8 mouse cellular contexts compared by ENCODE assay signal in genomic region chr6:72538562-72539031, GRCm38 (mm10). TPM values are rescaled to one million over a fixed set of nuclear protein-coding genes. Genes with fewer than 3 reads are reported as not detected.
DNase-seq lines count a peak whose midpoint lies in the region; ATAC-seq and TF ChIP-seq lines count a peak whose summit lies in the region.

No protein-coding gene starts in this region.

- peak; percentile 51; the same call in 1 of the 2 replicates for TF ChIP-seq POLR2A in bone marrow, adult 2 months (IDR thresholded peaks at IDR 0.05; ENCODE audit: borderline replicate concordance, control insufficient read depth, low read depth, low read length)

- peak; percentile 89 for ATAC-seq in embryonic facial prominence, embryonic 15.5 days (ENCODE audit: insufficient number of reproducible peaks, low FRiP score, low TSS enrichment, low read depth)
- peak; percentile 95 for ATAC-seq in kidney, embryonic 14.5 days (ENCODE audit: low FRiP score, low TSS enrichment)
- peak; percentile 85 for ATAC-seq in limb, embryonic 15.5 days (ENCODE audit: insufficient number of reproducible peaks, low FRiP score, low TSS enrichment, low read depth)

- DNase-seq in 416B (ENCODE audit: low read depth) = peak; percentile 97
- peak; percentile 91 to 92 for DNase-seq in heart, adult 9 months (ENCODE audit: low spot score in 2 of 2)
- DNase-seq in monocyte, adult 2 months (ENCODE audit: low read depth in 1 of 2, low spot score in 2 of 2) = peak; percentile 44 to 50
- peak; percentile 91 to 93 for DNase-seq in spleen, postnatal 36 days (ENCODE audit: low spot score in 2 of 2)

- H3K4me3 ChIP-seq in bone marrow, adult 2 months (replicated peaks; ENCODE audit: control insufficient read depth, low read depth, low read length) = peak overlapping the region; percentile 59
- H3K4me3 ChIP-seq in embryonic facial prominence, embryonic 15.5 days (replicated peaks) = peak overlapping the region; percentile 54
- H3K4me3 ChIP-seq in kidney, embryonic 14.5 days (ENCODE audit: low read length) = peak overlapping the region; percentile 57
- peak overlapping the region; percentile 45 for H3K4me3 ChIP-seq in limb, embryonic 15.5 days

- H3K36me3 ChIP-seq in embryonic facial prominence, embryonic 15.5 days = no peaks in the 10 kb centered on the region
- H3K36me3 ChIP-seq in kidney, embryonic 14.5 days (ENCODE audit: control insufficient read depth, insufficient read depth, low read length) = no peaks in the 10 kb centered on the region
- H3K36me3 ChIP-seq in limb, embryonic 15.5 days = no peaks in the 10 kb centered on the region

- no peaks in the 10 kb centered on the region for H3K4me1 ChIP-seq in bone marrow, adult 2 months (ENCODE audit: control insufficient read depth, insufficient read depth, low read length)
- peaks cover 26% of the 10 kb centered on the region for H3K4me1 ChIP-seq in embryonic facial prominence, embryonic 15.5 days
- H3K4me1 ChIP-seq in kidney, embryonic 14.5 days (ENCODE audit: control insufficient read depth, insufficient read depth, low read length) = peaks cover 11% of the 10 kb centered on the region; the same call in 1 of the 2 replicates
- H3K4me1 ChIP-seq in limb, embryonic 15.5 days = peaks cover 25% of the 10 kb centered on the region

- peak overlapping the region; percentile 26 for H3K9ac ChIP-seq in embryonic facial prominence, embryonic 15.5 days
- H3K9ac ChIP-seq in kidney, embryonic 14.5 days (ENCODE audit: low read depth, low read length) = peak overlapping the region; percentile 60; the same call in 1 of the 2 replicates
- H3K9ac ChIP-seq in limb, embryonic 15.5 days = peak overlapping the region; percentile 43

- TF ChIP-seq CTCF in bone marrow, adult 2 months (IDR thresholded peaks at IDR 0.05; ENCODE audit: control insufficient read depth, insufficient read depth, low read length) = no peak

- peak overlapping the region; percentile 3; the same call in 1 of the 2 replicates for H3K27ac ChIP-seq in bone marrow, adult 2 months (ENCODE audit: control insufficient read depth, insufficient read depth, low read depth, low read length, poor library complexity)
- H3K27ac ChIP-seq in embryonic facial prominence, embryonic 15.5 days (replicated peaks) = peak overlapping the region; percentile 63
- no peak overlapping the region for H3K27ac ChIP-seq in kidney, embryonic 14.5 days (ENCODE audit: low read depth, low read length)
- 0 out of 2 replicates have a peak overlapping the region, but pooled peaks have one; percentile 17 for H3K27ac ChIP-seq in limb, embryonic 15.5 days

- H3K27me3 ChIP-seq in embryonic facial prominence, embryonic 15.5 days = no peaks in the 10 kb centered on the region
- H3K27me3 ChIP-seq in kidney, embryonic 14.5 days (ENCODE audit: control insufficient read depth, insufficient read depth, low read length) = no peaks in the 10 kb centered on the region
- no peaks in the 10 kb centered on the region for H3K27me3 ChIP-seq in limb, embryonic 15.5 days

- H3K9me3 ChIP-seq in embryonic facial prominence, embryonic 15.5 days (replicated peaks) = no peaks in the 10 kb centered on the region
- H3K9me3 ChIP-seq in kidney, embryonic 14.5 days (ENCODE audit: control insufficient read depth, low read length) = no peaks in the 10 kb centered on the region
- no peaks in the 10 kb centered on the region for H3K9me3 ChIP-seq in limb, embryonic 15.5 days

- H3K4me2 ChIP-seq in embryonic facial prominence, embryonic 15.5 days (replicated peaks) = peak overlapping the region; percentile 71
- H3K4me2 ChIP-seq in kidney, embryonic 14.5 days (replicated peaks; ENCODE audit: low read depth, low read length) = peak overlapping the region; percentile 79
- H3K4me2 ChIP-seq in limb, embryonic 15.5 days = peak overlapping the region; percentile 77

- WGBS in bone marrow, adult 2 months = 2% methylated on average over 16 of the region's 16 CpGs
- 5% methylated on average over 16 of the region's 16 CpGs for WGBS in embryonic facial prominence, embryonic 15.5 days
- whole genome bisulfite sequencing in kidney, embryonic 14.5 days = 1% methylated on average over 16 of the region's 16 CpGs
- under 1% methylated on average over 16 of the region's 16 CpGs for WGBS in limb, embryonic 15.5 days

RNA-seq across cellular contexts. Expression of gene Capg, which starts 5.6 kb away (rescaled TPM):
- 16.4 and 60.4 TPM in 2 replicates for polyA plus RNA-seq in bone marrow, adult 2 months (2011; ENCODE audit: insufficient read depth, insufficient read length, low replicate concordance, missing spikeins)
- polyA plus RNA-seq in embryonic facial prominence, embryonic 15.5 days (2015; fragmentation: Nextera tagmentation; extraction: Ambion mirVana) = 122 and 132 TPM in 2 replicates
- polyA plus RNA-seq in kidney, embryonic 14.5 days (2014; fragmentation: Nextera tagmentation; extraction: Ambion mirVana) = 63.8 and 66.6 TPM in 2 replicates
- polyA plus RNA-seq in limb, embryonic 15.5 days (2015; fragmentation: Nextera tagmentation; extraction: Ambion mirVana) = 123 and 127 TPM in 2 replicates

RNA-seq across cellular contexts. Expression of gene Sh2d6, which starts 17.1 kb away (rescaled TPM):
- not detected in 2 replicates for polyA plus RNA-seq in bone marrow, adult 2 months (2011; ENCODE audit: insufficient read depth, insufficient read length, low replicate concordance, missing spikeins)
- 0.18 and 0.49 TPM in 2 replicates for polyA plus RNA-seq in embryonic facial prominence, embryonic 15.5 days (2015; fragmentation: Nextera tagmentation; extraction: Ambion mirVana)
- not detected in 2 replicates for polyA plus RNA-seq in kidney, embryonic 14.5 days (2014; fragmentation: Nextera tagmentation; extraction: Ambion mirVana)
- polyA plus RNA-seq in limb, embryonic 15.5 days (2015; fragmentation: Nextera tagmentation; extraction: Ambion mirVana) = 0.17 and 0.36 TPM in 2 replicates

RNA-seq across cellular contexts. Expression of gene Elmod3, which starts 59.6 kb away (rescaled TPM):
- polyA plus RNA-seq in bone marrow, adult 2 months (2011; ENCODE audit: insufficient read depth, insufficient read length, low replicate concordance, missing spikeins) = 2.7 and 5.2 TPM in 2 replicates
- 18.8 and 23.9 TPM in 2 replicates for polyA plus RNA-seq in embryonic facial prominence, embryonic 15.5 days (2015; fragmentation: Nextera tagmentation; extraction: Ambion mirVana)
- 10.4 and 15.0 TPM in 2 replicates for polyA plus RNA-seq in kidney, embryonic 14.5 days (2014; fragmentation: Nextera tagmentation; extraction: Ambion mirVana)
- 18.2 and 18.8 TPM in 2 replicates for polyA plus RNA-seq in limb, embryonic 15.5 days (2015; fragmentation: Nextera tagmentation; extraction: Ambion mirVana)

RNA-seq across cellular contexts. Expression of gene Retsat, which starts 59.7 kb away (rescaled TPM):
- 1.3 and 4.0 TPM in 2 replicates for polyA plus RNA-seq in bone marrow, adult 2 months (2011; ENCODE audit: insufficient read depth, insufficient read length, low replicate concordance, missing spikeins)
- polyA plus RNA-seq in embryonic facial prominence, embryonic 15.5 days (2015; fragmentation: Nextera tagmentation; extraction: Ambion mirVana) = 18.1 and 18.7 TPM in 2 replicates
- polyA plus RNA-seq in kidney, embryonic 14.5 days (2014; fragmentation: Nextera tagmentation; extraction: Ambion mirVana) = 14.7 and 20.1 TPM in 2 replicates
- 16.3 and 17.3 TPM in 2 replicates for polyA plus RNA-seq in limb, embryonic 15.5 days (2015; fragmentation: Nextera tagmentation; extraction: Ambion mirVana)

Comparison
In these comparisons a context has a peak if more than half of its experiments do, and no peak if none do; other contexts are left out.
1. DNase-seq: peak in every context shown above with its lines; median percentile 97 in 416B; 92 in spleen, postnatal 36 days; 92 in heart, adult 9 months; 47 in monocyte, adult 2 months.